Mouse (Mus musculus) heart, embryonic 13.5 days (tissue): Measurements from ENCODE around the gene Mllt1. TPM values are rescaled to one million over a fixed set of nuclear protein-coding genes. Genes with fewer than 3 reads are reported as not detected.

ENCODE experiments used
- ATAC-seq: fragments of 200-750 bp; cut with Nextera tagmentation; 2 replicates; pipeline ENCODE4 v1.8.0; 2017; ENCODE audit warnings: moderate TSS enrichment; ENCODE audit not compliant: insufficient number of reproducible peaks, low FRiP score, low TSS enrichment; ENCODE audit errors: extremely low read depth
- H3K27ac ChIP-seq: fragments of 300-500 bp; sonication (generic); replicated peaks from 2 replicates; pipeline ENCODE4 v1.5.1; 2015; ENCODE audit warnings: moderate library complexity, mild to moderate bottlenecking, inconsistent platforms
- H3K27me3 ChIP-seq: fragments of 300-500 bp; sonication (generic); replicated peaks from 2 replicates; pipeline ENCODE4 v1.6.1; 2015; ENCODE audit warnings: mild to moderate bottlenecking, inconsistent platforms
- H3K36me3 ChIP-seq: fragments of 300-500 bp; sonication (generic); 2 replicates; pipeline ENCODE4 v1.6.1; 2015; ENCODE audit warnings: mild to moderate bottlenecking, inconsistent platforms
- H3K4me1 ChIP-seq: fragments of 300-500 bp; sonication (generic); 2 replicates; pipeline ENCODE4 v1.6.1; 2015; ENCODE audit warnings: inconsistent platforms
- H3K4me2 ChIP-seq: fragments of 300-500 bp; sonication (generic); 2 replicates; pipeline ENCODE4 v1.6.1; 2015; ENCODE audit warnings: inconsistent platforms, mild to moderate bottlenecking, moderate library complexity
- H3K4me3 ChIP-seq: fragments of 300-500 bp; sonication (generic); 2 replicates; pipeline ENCODE4 v1.5.1; 2015; ENCODE audit warnings: moderate library complexity, mild to moderate bottlenecking, inconsistent platforms
- H3K9ac ChIP-seq: fragments of 300-500 bp; sonication (generic); 2 replicates; pipeline ENCODE4 v1.6.1; 2015; ENCODE audit warnings: inconsistent platforms, mild to moderate bottlenecking, moderate library complexity
- H3K9me3 ChIP-seq: fragments of 300-500 bp; sonication (generic); 2 replicates; pipeline ENCODE4 v1.6.1; 2016; ENCODE audit warnings: inconsistent platforms
- WGBS: fragments of 180-500 bp; shearing (Covaris S2); methylation state at CpG from one replicate; pipeline ENCODE4 v1.1.7; 2015; ENCODE audit warnings: mixed read lengths; 5-methylcytosine and 5-hydroxymethylcytosine counted together
- polyA plus RNA-seq: library from polyadenylated mRNA; unstranded; fragments of >200 nt; fragmentation: Nextera tagmentation; extraction: Ambion mirVana; gene quantifications from 2 replicates; pipeline ENCODE4 v1.2.1, GENCODE M21; 2015

The Mllt1 gene
- polyA plus RNA-seq, 1 experiment from 2014 or later, result 34.8 TPM

DNA sequence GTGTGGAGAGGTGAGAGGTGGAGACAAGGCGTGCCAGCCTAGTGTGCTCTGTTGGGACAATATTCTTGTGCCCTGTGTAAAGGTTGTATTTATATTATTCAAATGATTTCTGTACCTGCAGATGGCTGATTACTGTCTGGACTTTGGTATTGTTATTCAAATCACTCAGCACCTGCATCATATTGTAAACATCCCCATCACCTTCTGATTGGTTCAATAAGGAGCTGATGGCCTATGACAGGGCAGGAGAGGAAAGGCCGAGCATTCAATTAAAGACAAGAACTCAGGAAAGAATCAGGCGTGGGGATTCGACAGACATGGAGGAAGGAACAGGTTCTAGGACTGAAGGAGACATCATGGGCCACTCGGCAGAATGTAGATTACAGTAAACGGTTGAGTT, 28.4 kb upstream of the Mllt1 start:
- Histone ChIP-seq H3K4me3 (no peak overlapping the region), H3K27me3 (peaks cover 8% of the 10 kb centered on the region; the same call in 1 of the 2 replicates), H3K27ac (no peak overlapping the region), H3K9ac (no peak overlapping the region), H3K4me2 (no peak overlapping the region), H3K4me1 (no peaks in the 10 kb centered on the region), H3K36me3 (no peaks in the 10 kb centered on the region), H3K9me3 (no peaks in the 10 kb centered on the region)
- WGBS, result 71% methylated on average over 6 of the region's 6 CpGs
- ATAC-seq, result no peak

- Histone ChIP-seq H3K27ac (no peak overlapping the region), H3K9me3 (no peaks in the 10 kb centered on the region), H3K4me1 (peaks cover 4% of the 10 kb centered on the region; the same call in 1 of the 2 replicates), H3K36me3 (no peaks in the 10 kb centered on the region), H3K9ac (no peak overlapping the region), H3K27me3 (peaks cover 8% of the 10 kb centered on the region; the same call in 1 of the 2 replicates), H3K4me3 (no peak overlapping the region), H3K4me2 (no peak overlapping the region)
- ATAC-seq, result no peak
- 67% methylated on average over 5 of the region's 5 CpGs for WGBS
These were observed 27.6 kb upstream of the Mllt1 start for GRCm38 (mm10) chr17:56962642-56963405.

- H3K36me3 ChIP-seq, result no peaks in the 10 kb centered on the region
- H3K27ac ChIP-seq, result no peak overlapping the region
- H3K27me3 ChIP-seq, result peaks cover 8% of the 10 kb centered on the region; the same call in 1 of the 2 replicates
- no peak overlapping the region for H3K4me2 ChIP-seq
- H3K4me1 ChIP-seq, result peaks cover 4% of the 10 kb centered on the region; the same call in 1 of the 2 replicates
- H3K9me3 ChIP-seq, result no peaks in the 10 kb centered on the region
- WGBS, result 79% methylated on average over 4 of the region's 4 CpGs
- H3K4me3 ChIP-seq, result no peak overlapping the region
- no peak for ATAC-seq
- H3K9ac ChIP-seq, result no peak overlapping the region
These were observed 26.7 kb upstream of the Mllt1 start for GRCm38 (mm10) chr17:56961880-56962279.

- Histone ChIP-seq H3K9me3 (no peaks in the 10 kb centered on the region), H3K4me1 (peaks cover 4% of the 10 kb centered on the region; the same call in 1 of the 2 replicates), H3K4me3 (no peak overlapping the region), H3K36me3 (no peaks in the 10 kb centered on the region), H3K9ac (no peak overlapping the region), H3K27me3 (peaks cover 8% of the 10 kb centered on the region; the same call in 1 of the 2 replicates), H3K4me2 (no peak overlapping the region), H3K27ac (no peak overlapping the region)
- no peak for ATAC-seq
- 50% methylated on average over 4 of the region's 4 CpGs for WGBS
These were observed 23.5 kb upstream of the Mllt1 start for GRCm38 (mm10) chr17:56958667-56959066.

GRCm38 (mm10) chr17:56957763-56958429, 22.7 kb upstream of the Mllt1 start:
- Histone ChIP-seq H3K27ac (no peak overlapping the region), H3K9ac (no peak overlapping the region), H3K9me3 (no peaks in the 10 kb centered on the region), H3K27me3 (peaks cover 15% of the 10 kb centered on the region; the same call in 1 of the 2 replicates), H3K4me1 (peaks cover 4% of the 10 kb centered on the region; the same call in 1 of the 2 replicates), H3K4me2 (no peak overlapping the region), H3K4me3 (no peak overlapping the region), H3K36me3 (no peaks in the 10 kb centered on the region)
- WGBS, result 20% methylated on average over 11 of the region's 11 CpGs
- peak; percentile 51; the same call in 1 of the 2 replicates for ATAC-seq

- Histone ChIP-seq H3K4me3 (no peak overlapping the region), H3K4me1 (peaks cover 4% of the 10 kb centered on the region; the same call in 1 of the 2 replicates), H3K4me2 (no peak overlapping the region), H3K9me3 (no peaks in the 10 kb centered on the region), H3K36me3 (no peaks in the 10 kb centered on the region), H3K27ac (no peak overlapping the region), H3K9ac (no peak overlapping the region), H3K27me3 (peaks cover 18% of the 10 kb centered on the region; the same call in 1 of the 2 replicates)
- 68% methylated on average over 7 of the region's 7 CpGs for WGBS
- ATAC-seq, result no peak
These were observed 19.7 kb upstream of the Mllt1 start for GRCm38 (mm10) chr17:56954871-56955270.

GRCm38 (mm10) chr17:56952639-56953038, 17.4 kb upstream of the Mllt1 start:
- ATAC-seq, result no peak
- no peaks in the 10 kb centered on the region for H3K9me3 ChIP-seq
- no peak overlapping the region for H3K4me3 ChIP-seq
- peaks cover 18% of the 10 kb centered on the region; the same call in 1 of the 2 replicates for H3K27me3 ChIP-seq
- no peak overlapping the region for H3K9ac ChIP-seq
- H3K4me2 ChIP-seq, result no peak overlapping the region
- H3K4me1 ChIP-seq, result no peaks in the 10 kb centered on the region
- no peak overlapping the region for H3K27ac ChIP-seq
- H3K36me3 ChIP-seq, result no peaks in the 10 kb centered on the region
- WGBS, result 85% methylated on average over 1 of the region's 1 CpGs

DNA sequence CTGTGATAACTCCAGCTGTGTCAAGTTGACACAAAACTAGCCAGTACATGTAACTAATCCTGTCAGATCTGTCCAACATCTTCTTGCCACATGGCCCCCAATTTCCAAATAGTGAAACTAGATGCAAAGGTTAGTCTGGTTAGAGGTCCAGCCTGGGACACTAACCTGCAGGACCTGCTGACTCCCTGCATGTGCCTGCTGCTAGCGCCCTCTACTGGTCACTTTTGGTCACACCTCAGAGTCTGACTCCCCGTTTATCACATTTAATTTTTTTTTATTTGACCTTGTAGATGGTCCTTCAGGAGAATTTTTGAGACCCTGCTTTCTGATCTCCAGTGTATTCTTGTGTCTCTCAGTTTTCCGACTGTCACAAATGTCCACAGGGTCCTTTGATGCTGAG, 15.7 kb upstream of the Mllt1 start:
- Histone ChIP-seq H3K27ac (no peak overlapping the region), H3K9me3 (peaks cover 5% of the 10 kb centered on the region; the same call in 1 of the 2 replicates), H3K4me1 (no peaks in the 10 kb centered on the region), H3K4me3 (no peak overlapping the region), H3K36me3 (no peaks in the 10 kb centered on the region), H3K4me2 (no peak overlapping the region), H3K9ac (no peak overlapping the region), H3K27me3 (peaks cover 21% of the 10 kb centered on the region; the same call in 1 of the 2 replicates)
- ATAC-seq, result no peak
- WGBS, result 11% methylated on average over 3 of the region's 3 CpGs

DNA sequence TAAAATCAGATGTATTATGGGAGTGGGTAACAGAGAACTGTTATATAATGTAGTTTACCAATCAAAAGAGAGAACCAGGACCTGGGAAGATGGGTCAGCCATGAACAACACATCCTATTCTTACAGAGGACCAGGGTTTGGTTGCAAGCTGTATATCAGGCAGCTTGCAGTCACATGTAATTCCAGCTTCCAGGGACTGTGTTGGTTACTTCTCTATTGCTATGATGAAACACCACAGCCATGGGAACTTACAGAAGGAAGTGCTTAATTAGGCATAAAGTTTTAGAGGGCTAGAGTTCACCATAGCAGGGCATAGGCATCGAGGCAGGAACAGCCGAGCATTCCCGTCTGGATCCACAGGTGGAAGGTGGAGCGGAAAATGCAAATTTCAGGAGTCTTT, 3.5 kb upstream of the Mllt1 start:
- H3K9ac ChIP-seq, result no peak overlapping the region
- no peak overlapping the region for H3K4me3 ChIP-seq
- no peaks in the 10 kb centered on the region for H3K36me3 ChIP-seq
- H3K27me3 ChIP-seq, result 0 out of 2 replicates have a peak, but pooled peaks cover 5% of the 10 kb centered on the region
- ATAC-seq, result no peak
- no peak overlapping the region for H3K4me2 ChIP-seq
- peaks cover 11% of the 10 kb centered on the region for H3K4me1 ChIP-seq
- WGBS, result 78% methylated on average over 4 of the region's 4 CpGs
- no peak overlapping the region for H3K27ac ChIP-seq
- H3K9me3 ChIP-seq, result peaks cover 14% of the 10 kb centered on the region

- no peak for ATAC-seq
- WGBS, result 84% methylated on average over 7 of the region's 7 CpGs
- H3K9ac ChIP-seq, result no peak overlapping the region
- H3K4me1 ChIP-seq, result peaks cover 27% of the 10 kb centered on the region
- H3K36me3 ChIP-seq, result no peaks in the 10 kb centered on the region
- no peak overlapping the region for H3K27ac ChIP-seq
- no peak overlapping the region for H3K4me2 ChIP-seq
- H3K4me3 ChIP-seq, result no peak overlapping the region
- peaks cover 7% of the 10 kb centered on the region for H3K9me3 ChIP-seq
- H3K27me3 ChIP-seq, result 0 out of 2 replicates have a peak, but pooled peaks cover 5% of the 10 kb centered on the region
These were observed 1.5 kb upstream of the Mllt1 start for GRCm38 (mm10) chr17:56936731-56937130.

GRCm38 (mm10) chr17:56934545-56935330, 477 bp downstream of the Mllt1 start:
- Histone ChIP-seq H3K9me3 (no peaks in the 10 kb centered on the region), H3K36me3 (no peaks in the 10 kb centered on the region), H3K27me3 (0 out of 2 replicates have a peak, but pooled peaks cover 5% of the 10 kb centered on the region), H3K27ac (peak overlapping the region; percentile 72), H3K4me2 (peak overlapping the region; percentile 96), H3K4me1 (peaks cover 37% of the 10 kb centered on the region), H3K4me3 (peak overlapping the region; percentile 96), H3K9ac (peak overlapping the region; percentile 98)
- WGBS, result 3% methylated on average over 40 of the region's 45 CpGs
- ATAC-seq, result peak; percentile 35; the same call in 1 of the 2 replicates
